Mouse (Mus musculus): ENCODE data around the gene Apol6. TPM values are rescaled to one million over a fixed set of nuclear protein-coding genes. Genes with fewer than 3 reads are reported as not detected.
A peak's percentile ranks its signal among the peaks of the same experiment; 100 is the strongest.

Gene Apol6
- total RNA-seq, 1 experiment from 2014 or later, result not detected

GRCm38 (mm10) chr15:77025884-77026583 is 18.5 kb upstream of the Apol6 start:
- no peak for ATAC-seq (replicated peaks in 1 of 2; ENCODE audit: insufficient read depth in 1 of 2, low FRiP score in 2 of 2, low TSS enrichment in 1 of 2, low read depth in 1 of 2, poor library complexity in 2 of 2, severe bottlenecking in 2 of 2)

GRCm38 (mm10) chr15:77027117-77027516 is 17.4 kb upstream of the Apol6 start:
- no peak for ATAC-seq (replicated peaks in 1 of 2; ENCODE audit: insufficient read depth in 1 of 2, low FRiP score in 2 of 2, low TSS enrichment in 1 of 2, low read depth in 1 of 2, poor library complexity in 2 of 2, severe bottlenecking in 2 of 2)

DNA sequence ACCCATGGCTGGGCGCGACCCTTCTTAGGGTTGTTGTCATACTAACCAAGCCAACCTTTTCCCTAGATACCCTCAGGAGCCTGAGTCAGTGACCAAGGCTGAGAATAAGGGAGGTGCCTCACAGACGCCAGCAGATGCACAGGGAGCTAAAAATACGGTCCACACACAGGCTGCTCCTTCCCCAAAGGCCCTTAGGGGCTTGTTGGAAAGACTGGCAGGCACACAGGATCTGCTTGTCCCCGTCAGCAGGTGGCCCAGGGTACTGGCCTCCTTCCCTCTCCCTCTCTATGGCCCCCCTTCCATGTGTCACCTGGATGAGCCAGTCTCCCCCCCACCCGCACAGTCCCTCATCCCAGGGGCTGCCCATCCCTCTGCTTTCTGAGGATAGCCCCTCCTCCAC is 16.9 kb upstream of the Apol6 start:
- ATAC-seq (replicated peaks in 1 of 2; ENCODE audit: insufficient read depth in 1 of 2, low FRiP score in 2 of 2, low TSS enrichment in 1 of 2, low read depth in 1 of 2, poor library complexity in 2 of 2, severe bottlenecking in 2 of 2), result no peak

GRCm38 (mm10) chr15:77029331-77029991 is 15.1 kb upstream of the Apol6 start:
- peak; percentile 59 to 72; a peak in 3 of 4 replicates for ATAC-seq (replicated peaks in 1 of 2; ENCODE audit: insufficient read depth in 1 of 2, low FRiP score in 2 of 2, low TSS enrichment in 1 of 2, low read depth in 1 of 2, poor library complexity in 2 of 2, severe bottlenecking in 2 of 2)

GRCm38 (mm10) chr15:77031271-77031670 is 13.3 kb upstream of the Apol6 start:
- ATAC-seq (replicated peaks in 1 of 2; ENCODE audit: insufficient read depth in 1 of 2, low FRiP score in 2 of 2, low TSS enrichment in 1 of 2, low read depth in 1 of 2, poor library complexity in 2 of 2, severe bottlenecking in 2 of 2), result no peak

DNA sequence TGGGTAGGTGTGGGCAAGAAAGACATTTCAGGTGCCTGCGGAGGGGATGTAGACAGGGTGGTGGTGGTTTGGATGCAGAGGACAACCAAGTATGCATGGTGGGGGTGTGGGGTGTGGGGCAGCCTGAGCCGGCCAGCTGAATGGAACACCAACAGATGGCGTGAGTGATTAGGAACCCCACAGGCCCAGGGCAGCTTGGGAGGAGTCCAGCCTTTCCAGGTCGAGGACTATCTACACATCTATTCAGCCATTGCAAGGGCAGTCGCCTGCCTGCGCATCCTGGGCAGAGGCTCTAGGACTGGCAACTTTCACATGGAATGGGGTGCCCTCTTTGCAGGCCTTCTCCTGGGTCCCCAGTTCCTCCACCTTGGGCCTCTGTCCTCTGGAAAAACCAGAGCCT is 10.0 kb upstream of the Apol6 start:
- no peak for ATAC-seq (replicated peaks in 1 of 2; ENCODE audit: insufficient read depth in 1 of 2, low FRiP score in 2 of 2, low TSS enrichment in 1 of 2, low read depth in 1 of 2, poor library complexity in 2 of 2, severe bottlenecking in 2 of 2)

DNA sequence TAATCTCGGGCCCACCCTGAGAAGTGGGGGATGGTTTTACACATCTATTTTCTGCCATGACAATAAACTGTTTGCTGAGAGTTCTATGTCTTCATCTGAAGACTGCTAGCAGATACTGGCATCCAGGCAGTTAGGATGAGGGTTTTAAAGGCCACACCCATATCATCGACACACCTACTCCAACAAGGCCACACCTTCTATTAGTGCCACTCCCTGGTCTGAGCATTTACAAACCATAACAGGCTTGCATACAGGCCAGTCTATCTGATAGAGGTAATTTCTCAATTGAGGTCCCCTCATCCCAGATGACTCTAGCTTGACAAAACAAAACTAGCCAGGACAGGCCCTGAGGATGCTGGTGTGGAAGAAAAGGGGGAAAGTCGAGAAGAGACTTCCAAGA is 8.9 kb upstream of the Apol6 start:
- no peak for ATAC-seq (replicated peaks in 1 of 2; ENCODE audit: insufficient read depth in 1 of 2, low FRiP score in 2 of 2, low TSS enrichment in 1 of 2, low read depth in 1 of 2, poor library complexity in 2 of 2, severe bottlenecking in 2 of 2)

- ATAC-seq (replicated peaks in 1 of 2; ENCODE audit: insufficient read depth in 1 of 2, low FRiP score in 2 of 2, low TSS enrichment in 1 of 2, low read depth in 1 of 2, poor library complexity in 2 of 2, severe bottlenecking in 2 of 2), result no peak
Measured at GRCm38 (mm10) chr15:77036320-77036988, 8.1 kb upstream of the Apol6 start.

DNA sequence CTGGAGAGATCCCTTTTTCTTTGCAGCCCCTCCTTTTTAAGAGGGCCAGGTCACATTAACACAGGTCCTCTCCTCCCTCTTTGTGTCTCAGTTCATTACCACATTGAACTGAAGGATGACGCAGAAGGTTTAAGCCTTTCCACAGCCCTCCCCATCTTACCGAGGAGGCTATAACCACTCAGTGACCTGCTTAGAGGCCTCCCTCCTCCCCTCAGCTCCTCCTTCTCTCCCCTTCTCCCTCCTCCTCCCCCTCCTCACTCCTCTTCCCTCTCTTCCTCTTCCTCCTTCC is 7.6 kb upstream of the Apol6 start:
- ATAC-seq (replicated peaks in 1 of 2; ENCODE audit: insufficient read depth in 1 of 2, low FRiP score in 2 of 2, low TSS enrichment in 1 of 2, low read depth in 1 of 2, poor library complexity in 2 of 2, severe bottlenecking in 2 of 2), result no peak

DNA sequence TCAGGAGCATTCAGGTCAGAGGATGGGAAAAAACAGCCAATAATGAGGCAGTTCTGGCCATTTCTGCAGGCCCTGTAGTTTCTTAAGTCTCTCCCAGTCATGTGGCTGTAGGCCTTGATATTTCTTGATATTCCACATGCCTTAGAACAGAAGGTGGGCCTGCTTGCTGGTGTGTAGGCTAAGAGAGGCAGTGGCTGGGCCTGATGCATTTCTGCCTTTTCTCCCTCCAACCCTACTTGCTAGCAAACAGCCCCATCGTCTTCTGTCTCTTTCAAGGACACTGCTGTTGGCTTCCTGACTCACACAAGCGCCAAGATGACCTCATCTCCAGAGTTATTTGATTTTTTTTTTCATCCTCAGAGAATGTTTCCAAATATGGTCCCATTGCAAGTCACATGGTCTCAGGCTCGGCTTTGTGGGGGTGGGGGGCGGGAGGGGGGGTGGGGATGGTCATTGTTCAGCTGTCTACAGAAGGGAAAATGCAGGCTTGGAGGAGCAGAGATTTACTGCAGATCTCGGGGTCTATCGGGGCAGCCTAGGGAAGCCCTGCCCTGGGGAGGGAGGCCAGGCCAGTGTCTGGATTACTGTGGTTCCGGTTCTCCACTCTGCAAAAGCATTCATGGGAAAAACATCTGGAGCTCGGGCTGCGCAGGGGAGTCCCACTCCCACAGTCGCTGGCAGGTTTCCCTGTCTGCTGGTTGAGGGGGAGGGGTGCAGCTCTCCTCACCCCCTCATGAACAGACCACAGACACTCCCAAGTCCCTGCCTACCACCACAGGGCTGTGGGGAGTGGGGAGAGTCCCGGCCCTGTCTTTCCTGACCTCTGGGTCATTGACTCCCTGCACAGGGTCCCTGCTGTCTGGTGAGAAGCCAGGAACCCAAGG is 7.0 kb upstream of the Apol6 start:
- no peak for ATAC-seq (replicated peaks in 1 of 2; ENCODE audit: insufficient read depth in 1 of 2, low FRiP score in 2 of 2, low TSS enrichment in 1 of 2, low read depth in 1 of 2, poor library complexity in 2 of 2, severe bottlenecking in 2 of 2)

- ATAC-seq (replicated peaks in 1 of 2; ENCODE audit: insufficient read depth in 1 of 2, low FRiP score in 2 of 2, low TSS enrichment in 1 of 2, low read depth in 1 of 2, poor library complexity in 2 of 2, severe bottlenecking in 2 of 2), result no peak
Measured at GRCm38 (mm10) chr15:77039211-77039700, 5.3 kb upstream of the Apol6 start.

GRCm38 (mm10) chr15:77040784-77041183 is 3.7 kb upstream of the Apol6 start:
- ATAC-seq (replicated peaks in 1 of 2; ENCODE audit: insufficient read depth in 1 of 2, low FRiP score in 2 of 2, low TSS enrichment in 1 of 2, low read depth in 1 of 2, poor library complexity in 2 of 2, severe bottlenecking in 2 of 2), result peak; percentile 37 to 64; a peak in 1 of 4 replicates

DNA sequence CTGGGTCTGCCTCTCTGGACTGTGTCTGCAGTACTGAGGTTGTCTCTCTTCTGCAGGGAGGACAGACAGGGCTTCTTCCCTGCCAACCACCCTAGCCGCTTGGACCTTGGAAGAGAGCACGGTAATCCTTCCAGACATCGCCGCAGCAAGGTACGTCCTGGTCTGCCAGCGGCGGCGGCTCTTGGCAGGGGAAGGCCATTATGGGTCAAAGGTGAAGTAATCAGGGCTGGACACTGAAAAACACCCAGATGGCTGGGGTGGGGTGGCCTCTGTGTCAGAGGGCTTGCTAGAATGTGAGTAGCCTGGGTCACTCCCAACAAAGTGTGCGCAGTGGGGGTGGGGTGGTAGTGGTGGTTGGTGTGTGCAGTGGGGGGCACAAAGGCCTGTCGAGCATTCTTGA is 1.1 kb downstream of the Apol6 start:
- ATAC-seq (replicated peaks in 1 of 2; ENCODE audit: insufficient read depth in 1 of 2, low FRiP score in 2 of 2, low TSS enrichment in 1 of 2, low read depth in 1 of 2, poor library complexity in 2 of 2, severe bottlenecking in 2 of 2), result no peak

DNA sequence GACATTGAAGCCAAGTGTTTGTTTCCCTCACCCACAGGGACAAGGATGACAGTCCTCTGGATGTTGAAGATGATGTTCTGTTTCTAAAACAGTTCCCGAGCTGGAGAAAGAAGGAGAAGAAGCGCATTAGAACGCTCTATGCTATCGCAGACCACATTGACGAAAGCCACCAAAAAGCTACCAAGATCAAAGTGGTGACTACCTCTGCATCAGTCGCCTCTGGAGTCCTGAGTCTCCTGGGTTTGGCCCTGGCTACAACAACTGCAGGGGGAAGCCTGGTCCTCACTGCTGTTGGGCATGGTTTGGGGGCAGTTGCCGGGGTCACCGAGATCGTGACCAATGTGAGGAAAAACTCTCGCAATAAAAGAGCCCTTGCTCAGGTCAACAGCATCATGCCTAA is 6.0 kb downstream of the Apol6 start, which contains the start of gene Mb:
TSS of gene Mb (minus strand) at position 101 of the 400 bp plus-strand sequence.
- no peak for ATAC-seq (replicated peaks in 1 of 2; ENCODE audit: insufficient read depth in 1 of 2, low FRiP score in 2 of 2, low TSS enrichment in 1 of 2, low read depth in 1 of 2, poor library complexity in 2 of 2, severe bottlenecking in 2 of 2)

DNA sequence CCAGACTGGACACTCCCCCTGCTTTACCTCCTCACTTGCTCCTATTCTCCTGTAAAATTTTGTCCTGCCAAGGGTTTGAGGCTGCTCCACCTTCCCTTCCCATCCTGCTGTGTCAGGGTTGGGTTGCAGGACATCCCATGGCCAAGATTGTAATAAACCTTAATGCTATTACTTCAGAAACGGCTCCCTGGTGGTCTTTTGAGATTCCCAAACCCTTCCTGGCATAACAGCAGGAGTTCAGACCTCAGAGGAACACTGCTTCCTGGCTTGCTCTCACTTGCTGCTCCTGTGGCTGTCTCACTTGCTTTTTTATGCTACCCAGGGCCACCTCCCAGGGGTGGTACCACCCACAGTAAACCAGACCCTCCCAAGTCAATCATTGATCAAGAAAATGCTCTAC is 7.6 kb downstream of the Apol6 start:
- ATAC-seq (replicated peaks in 1 of 2; ENCODE audit: insufficient read depth in 1 of 2, low FRiP score in 2 of 2, low TSS enrichment in 1 of 2, low read depth in 1 of 2, poor library complexity in 2 of 2, severe bottlenecking in 2 of 2), result no peak

- ATAC-seq (replicated peaks in 1 of 2; ENCODE audit: insufficient read depth in 1 of 2, low FRiP score in 2 of 2, low TSS enrichment in 1 of 2, low read depth in 1 of 2, poor library complexity in 2 of 2, severe bottlenecking in 2 of 2), result no peak
Measured at GRCm38 (mm10) chr15:77053021-77053420, 8.5 kb downstream of the Apol6 start.

DNA sequence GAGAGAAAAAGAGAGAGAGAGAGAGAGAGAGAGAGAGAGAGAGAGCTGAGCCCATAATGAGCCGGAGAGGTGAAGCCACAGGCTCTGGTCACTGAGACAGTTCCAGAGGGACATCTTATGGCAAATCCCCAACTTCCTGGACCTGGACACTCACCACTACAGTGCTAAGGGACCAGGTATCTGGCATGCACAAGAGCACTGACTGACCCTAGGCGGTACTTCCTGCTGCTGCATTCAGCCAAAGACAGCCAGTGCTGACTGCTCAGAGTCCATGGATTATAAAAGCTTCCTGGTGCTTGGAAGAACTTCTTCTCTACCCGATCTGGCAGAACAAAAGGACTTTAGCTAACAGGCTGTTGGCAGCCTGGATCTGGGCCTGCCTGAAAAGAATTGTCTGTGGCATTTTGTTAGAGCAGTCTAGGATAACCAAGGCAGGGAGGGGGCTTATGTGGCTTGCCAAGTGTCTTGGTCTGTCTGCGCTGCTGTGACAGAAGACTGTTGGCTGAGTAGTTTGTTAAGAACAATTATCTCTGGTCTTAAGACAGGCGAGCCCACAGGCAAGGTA is 10.2 kb downstream of the Apol6 start:
- no peak for ATAC-seq (replicated peaks in 1 of 2; ENCODE audit: insufficient read depth in 1 of 2, low FRiP score in 2 of 2, low TSS enrichment in 1 of 2, low read depth in 1 of 2, poor library complexity in 2 of 2, severe bottlenecking in 2 of 2)

Data from hematopoietic stem cell, adult 5-6 weeks (primary cell).